Mouse (Mus musculus) limb, embryonic 11.5 days (tissue): Measurements from ENCODE around the gene Cyp2d12. TPM values are rescaled to one million over a fixed set of nuclear protein-coding genes. Genes with fewer than 3 reads are reported as not detected.
"Not testable (repeated sequence)": the region's sequence is repeated elsewhere in the genome, so short reads cannot be mapped to it uniquely, and the experiment has no call there.

Experiments used
- ATAC-seq: fragments of 200-750 bp; cut with Nextera tagmentation; 2 replicates; pipeline ENCODE4 v1.8.0; 2017; ENCODE audit warnings: low read depth; ENCODE audit not compliant: insufficient number of reproducible peaks, low FRiP score, low TSS enrichment
- DNase-seq: peaks from one replicate; pipeline ENCODE4 v3.0.0-alpha.2; 2015; ENCODE audit warnings: low spot score
- H3K27ac ChIP-seq: fragments of 300-500 bp; sonication (generic); replicated peaks from 2 replicates; pipeline ENCODE4 v1.5.1; 2014; ENCODE audit warnings: low read depth, mild to moderate bottlenecking, low read length
- H3K27me3 ChIP-seq: fragments of 300-500 bp; sonication (generic); 2 replicates; pipeline ENCODE4 v1.6.1; 2014; ENCODE audit warnings: mild to moderate bottlenecking, low read length, mixed read lengths; ENCODE audit not compliant: control insufficient read depth, insufficient read depth
- H3K36me3 ChIP-seq: fragments of 300-500 bp; sonication (generic); 2 replicates; pipeline ENCODE4 v1.6.1; 2014; ENCODE audit warnings: mild to moderate bottlenecking, low read length, moderate library complexity, mixed read lengths; ENCODE audit not compliant: control insufficient read depth, insufficient read depth
- H3K4me1 ChIP-seq: fragments of 300-500 bp; sonication (generic); 2 replicates; pipeline ENCODE4 v1.6.1; 2014; ENCODE audit warnings: low read length, mixed read lengths; ENCODE audit not compliant: control insufficient read depth, insufficient read depth
- H3K4me2 ChIP-seq: fragments of 300-500 bp; sonication (generic); 2 replicates; pipeline ENCODE4 v1.6.1; 2014; ENCODE audit warnings: low read depth, mild to moderate bottlenecking, moderate library complexity; ENCODE audit not compliant: severe bottlenecking
- H3K4me3 ChIP-seq: fragments of 300-500 bp; sonication (generic); 2 replicates; pipeline ENCODE4 v1.5.1; 2014; ENCODE audit warnings: low read depth, low read length
- H3K9ac ChIP-seq: fragments of 300-500 bp; sonication (generic); 2 replicates; pipeline ENCODE4 v1.6.1; 2014; ENCODE audit warnings: mild to moderate bottlenecking, low read length
- H3K9me3 ChIP-seq: fragments of 300-500 bp; sonication (generic); 2 replicates; pipeline ENCODE4 v1.6.1; 2016; ENCODE audit warnings: low read length; ENCODE audit not compliant: control insufficient read depth
- WGBS: fragments of 180-500 bp; shearing (Covaris S2); extraction: QIAGEN DNeasy Blood & Tissue Kit; methylation state at CpG from one replicate; pipeline ENCODE4 v1.1.7; 2014; 5-methylcytosine and 5-hydroxymethylcytosine counted together
- polyA plus RNA-seq: library from polyadenylated mRNA; unstranded; fragments of >200 nt; fragmentation: Nextera tagmentation; extraction: Ambion mirVana; gene quantifications from 2 replicates; pipeline ENCODE4 v1.2.1, GENCODE M21; 2014

Cyp2d12 gene
- not detected in 2 replicates for polyA plus RNA-seq

- DNase-seq: no peak
- 86% methylated on average over 7 of the region's 7 CpGs for WGBS
These were observed at the start of gene Cyp2d12 for GRCm38 (mm10) chr15:82554531-82555230. Cyp2d12 (plus strand) TSS chr15:82555072.

DNA sequence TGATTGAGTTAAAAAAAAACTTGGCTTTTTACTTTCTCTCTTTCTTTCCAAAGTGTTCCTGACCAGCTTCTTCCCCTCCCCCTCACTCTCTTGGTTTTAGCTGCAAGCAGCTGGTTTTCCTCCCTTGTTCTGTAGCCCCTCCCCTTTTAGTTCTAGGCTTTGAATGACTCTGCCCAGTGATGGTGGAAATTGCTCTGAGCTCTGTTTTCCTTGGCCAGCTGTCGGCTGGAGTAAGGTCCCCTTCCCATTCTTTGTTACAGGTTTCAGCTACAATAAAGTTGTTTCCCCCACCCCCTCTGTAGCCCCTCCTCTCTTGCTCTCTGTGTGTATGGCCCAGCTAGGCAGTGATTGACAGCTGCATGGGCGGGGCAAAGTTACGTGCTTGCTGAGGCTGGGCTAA is 47.9 kb upstream of the Cyp2d12 start:
- H3K27me3 ChIP-seq: no peaks in the 10 kb centered on the region
- ATAC-seq (no peak), DNase-seq (no peak)
- no peaks in the 10 kb centered on the region for H3K4me1 ChIP-seq
- no peak overlapping the region for H3K27ac ChIP-seq
- H3K4me2 ChIP-seq: no peak overlapping the region
- H3K36me3 ChIP-seq: no peaks in the 10 kb centered on the region
- H3K4me3 ChIP-seq: no peak overlapping the region
- H3K9me3 ChIP-seq: no peaks in the 10 kb centered on the region
- 76% methylated on average over 3 of the region's 3 CpGs for WGBS
- H3K9ac ChIP-seq: no peak overlapping the region

More at GRCm38 (mm10) chr15:82554531-82555230, at the start of gene Cyp2d12:
- Histone ChIP-seq H3K9me3 (no peaks in the 10 kb centered on the region), H3K36me3 (no peaks in the 10 kb centered on the region), H3K27ac (no peak within 1 kb of the TSS), H3K4me3 (no peak within 1 kb of the TSS), H3K4me2 (no peak within 1 kb of the TSS), H3K4me1 (no peaks in the 10 kb centered on the region), H3K9ac (no peak within 1 kb of the TSS), H3K27me3 (no peaks in the 10 kb centered on the region)
- no peak for ATAC-seq

DNA sequence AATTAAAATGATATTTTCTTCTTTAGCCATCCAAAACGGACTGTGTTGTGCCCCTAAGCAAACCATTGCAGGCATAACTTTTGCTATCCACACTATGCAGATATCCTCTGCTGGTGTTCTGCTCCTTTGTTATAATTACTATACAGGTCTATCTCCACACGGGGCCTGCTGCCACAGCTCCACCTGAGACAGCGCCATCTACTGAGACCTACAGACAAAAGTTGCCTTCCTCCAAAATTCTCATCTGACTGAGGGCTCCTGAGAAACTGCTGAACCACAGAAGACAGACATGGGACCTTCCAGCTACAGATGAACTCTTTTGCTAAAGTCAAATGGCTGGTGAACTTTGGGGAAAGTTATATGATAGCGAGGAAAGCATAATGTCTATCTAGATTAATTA is 47.1 kb upstream of the Cyp2d12 start:
- H3K9me3 ChIP-seq, ATAC-seq, H3K4me2 ChIP-seq, H3K4me1 ChIP-seq, H3K27ac ChIP-seq, H3K9ac ChIP-seq, DNase-seq, H3K27me3 ChIP-seq, H3K4me3 ChIP-seq, H3K36me3 ChIP-seq: not testable (repeated sequence)
- WGBS: 53% methylated on average over 4 of the region's 4 CpGs

GRCm38 (mm10) chr15:82509495-82509894 is 45.4 kb upstream of the Cyp2d12 start:
- not testable (repeated sequence) for DNase-seq, H3K4me1 ChIP-seq, H3K9ac ChIP-seq, H3K4me2 ChIP-seq, H3K27ac ChIP-seq, H3K27me3 ChIP-seq, H3K4me3 ChIP-seq, ATAC-seq, H3K9me3 ChIP-seq, H3K36me3 ChIP-seq
- 89% methylated on average over 4 of the region's 4 CpGs for WGBS

GRCm38 (mm10) chr15:82510500-82510899 is 44.4 kb upstream of the Cyp2d12 start:
- H3K9ac ChIP-seq, ATAC-seq, H3K27me3 ChIP-seq, DNase-seq, H3K9me3 ChIP-seq, H3K36me3 ChIP-seq, H3K4me2 ChIP-seq, H3K27ac ChIP-seq, H3K4me1 ChIP-seq, H3K4me3 ChIP-seq: not testable (repeated sequence)

- H3K4me3 ChIP-seq, H3K27ac ChIP-seq, H3K36me3 ChIP-seq, ATAC-seq, DNase-seq, H3K9me3 ChIP-seq, H3K9ac ChIP-seq, H3K27me3 ChIP-seq, H3K4me1 ChIP-seq, H3K4me2 ChIP-seq: not testable (repeated sequence)
- WGBS: 74% methylated on average over 2 of the region's 2 CpGs
These were observed 42.8 kb upstream of the Cyp2d12 start for GRCm38 (mm10) chr15:82512111-82512510.

GRCm38 (mm10) chr15:82516174-82516573 is 38.7 kb upstream of the Cyp2d12 start:
- H3K9me3 ChIP-seq, H3K4me2 ChIP-seq, H3K9ac ChIP-seq, H3K27me3 ChIP-seq, H3K4me1 ChIP-seq, H3K27ac ChIP-seq, ATAC-seq, H3K4me3 ChIP-seq, DNase-seq, H3K36me3 ChIP-seq: not testable (repeated sequence)
- WGBS: 90% methylated on average over 23 of the region's 23 CpGs

GRCm38 (mm10) chr15:82527371-82527770 is 27.5 kb upstream of the Cyp2d12 start:
- H3K27me3 ChIP-seq, H3K4me3 ChIP-seq, H3K9ac ChIP-seq, H3K27ac ChIP-seq, H3K9me3 ChIP-seq, DNase-seq, ATAC-seq, H3K4me2 ChIP-seq, H3K4me1 ChIP-seq, H3K36me3 ChIP-seq: not testable (repeated sequence)
- WGBS: 83% methylated on average over 6 of the region's 9 CpGs

DNA sequence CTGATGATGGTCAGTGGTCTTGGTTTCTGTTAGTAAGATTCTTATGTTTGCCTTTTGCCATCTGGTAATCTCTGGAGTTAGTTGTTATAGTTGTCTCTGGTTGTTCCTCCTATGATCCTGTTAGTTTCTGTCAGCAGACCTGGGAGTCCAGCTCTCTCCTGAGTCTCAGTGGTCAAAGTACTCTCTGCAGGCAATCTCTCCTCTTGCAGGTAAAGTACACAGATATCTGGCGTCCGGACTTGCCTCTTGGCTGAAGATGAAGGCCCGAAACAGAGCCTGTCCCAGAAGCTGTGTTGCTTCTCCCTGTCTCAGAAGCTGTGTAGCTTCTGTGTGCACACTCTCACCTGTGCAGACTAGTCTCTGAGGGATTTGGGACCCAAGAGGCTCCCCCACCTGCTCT is 22.2 kb upstream of the Cyp2d12 start:
- not testable (repeated sequence) for DNase-seq, H3K4me1 ChIP-seq, H3K4me2 ChIP-seq, H3K27me3 ChIP-seq, ATAC-seq, H3K36me3 ChIP-seq, H3K9ac ChIP-seq, H3K27ac ChIP-seq, H3K4me3 ChIP-seq, H3K9me3 ChIP-seq
- WGBS: 93% methylated on average over 3 of the region's 3 CpGs
